Mouse (Mus musculus) gastrocnemius, adult 18-20 months (tissue): ENCODE results near the gene Mrpl49. TPM values are rescaled to one million over a fixed set of nuclear protein-coding genes. Genes with fewer than 3 reads are reported as not detected.

Experiments used
- microRNA-seq: library from miRNA; unstranded; fragments of <30 nt; microRNA quantifications from one replicate; pipeline ENCODE4 v1.2.0, GENCODE M21; 2021
- total RNA-seq, 2 experiments: library from RNA; stranded (reverse); gene quantifications; 2 replicates each; pipeline ENCODE4 v1.2.3; 2021

Gene Mrpl49
- total RNA-seq, 2 experiments from 2014 or later: 27.5 to 29.3 TPM

Small RNAs within 50 kb of the gene (microRNA-seq; reads per million reads assigned to microRNA genes)
- 5.1 reads per million, percentile 10 among the genes with 10 or more reads in this experiment for gene Mir6988

Other genes starting within 250 kb of the Mrpl49 start
- gene Frmd8, start 182.5 kb downstream of the Mrpl49 start, total RNA-seq: 1 to 10 TPM; 2.9 to 3.2 TPM
- under 1 TPM; 0.59 to 0.90 TPM for gene Slc25a45, start 180.0 kb downstream of the Mrpl49 start, total RNA-seq
- under 1 TPM; 0.21 TPM for gene Tigd3, start 163.6 kb downstream of the Mrpl49 start, total RNA-seq
- gene Dpf2, start 144.8 kb downstream of the Mrpl49 start, total RNA-seq: 10 to 100 TPM; 76.3 to 85.1 TPM
- gene Cdc42ep2, start 133.0 kb downstream of the Mrpl49 start, total RNA-seq: 10 to 100 TPM in 1 of 2 experiments, 1 to 10 TPM in 1; 8.9 to 11.2 TPM
- 1 to 10 TPM; 6.2 to 8.7 TPM for gene Pola2, start 93.6 kb downstream of the Mrpl49 start, total RNA-seq
- not detected for gene Slc22a20, start 71.6 kb downstream of the Mrpl49 start, total RNA-seq
- gene Capn1, start 41.9 kb downstream of the Mrpl49 start, total RNA-seq: 10 to 100 TPM; 89.8 to 91.1 TPM
- 10 to 100 TPM; 18.4 to 20.5 TPM for gene Syvn1, start 11.2 kb downstream of the Mrpl49 start, total RNA-seq
- gene Fau, start 59 bp upstream of the Mrpl49 start, total RNA-seq: 100 to 1,000 TPM; 425 to 500 TPM
- 10 to 100 TPM in 1 of 2 experiments, 1 to 10 TPM in 1; 9.5 to 10.2 TPM for gene Znhit2, start 3.4 kb upstream of the Mrpl49 start, total RNA-seq
- 1 to 10 TPM; 5.9 to 6.2 TPM for gene Tm7sf2, start 10.6 kb upstream of the Mrpl49 start, total RNA-seq
- 10 to 100 TPM; 17.5 to 23.8 TPM for gene Vps51, start 19.4 kb upstream of the Mrpl49 start, total RNA-seq
- not detected for gene Tmem262, start 22.2 kb upstream of the Mrpl49 start, total RNA-seq
- gene Gm28374, start 24.5 kb upstream of the Mrpl49 start, total RNA-seq: not detected
- gene Zfpl1, start 27.2 kb upstream of the Mrpl49 start, total RNA-seq: 10 to 100 TPM; 13.5 to 14.8 TPM
- not detected for gene Cdca5, start 27.2 kb upstream of the Mrpl49 start, total RNA-seq
- gene AC131692.1, start 36.6 kb upstream of the Mrpl49 start, total RNA-seq: not detected
- not detected for gene Naaladl1, start 48.0 kb upstream of the Mrpl49 start, total RNA-seq
- 1 to 10 TPM; 8.6 to 9.7 TPM for gene Sac3d1, start 60.9 kb upstream of the Mrpl49 start, total RNA-seq
- 10 to 100 TPM in 1 of 2 experiments, 1 to 10 TPM in 1; 9.7 to 10.9 TPM for gene Snx15, start 70.5 kb upstream of the Mrpl49 start, total RNA-seq
- under 1 TPM; 0.37 to 0.43 TPM for gene Batf2, start 83.2 kb upstream of the Mrpl49 start, total RNA-seq
- 10 to 100 TPM; 73.7 to 73.9 TPM for gene Arl2, start 83.8 kb upstream of the Mrpl49 start, total RNA-seq
- not detected for gene Majin, start 126.6 kb upstream of the Mrpl49 start, total RNA-seq
- not detected for gene Gpha2, start 168.6 kb upstream of the Mrpl49 start, total RNA-seq
- gene Ppp2r5b, start 178.1 kb upstream of the Mrpl49 start, total RNA-seq: 10 to 100 TPM; 34.9 to 38.2 TPM
- gene Atg2a, start 183.9 kb upstream of the Mrpl49 start, total RNA-seq: 10 to 100 TPM; 16.7 to 20.0 TPM
- 10 to 100 TPM; 30.2 to 40.3 TPM for gene Ehd1, start 218.9 kb upstream of the Mrpl49 start, total RNA-seq
- gene Cdc42bpg, start 248.7 kb upstream of the Mrpl49 start, total RNA-seq: 1 to 10 TPM; 6.4 to 8.8 TPM